Mouse (Mus musculus) midbrain, postnatal 0 days (tissue): ENCODE results near the gene Gm36028. TPM values are rescaled to one million over a fixed set of nuclear protein-coding genes. Genes with fewer than 3 reads are reported as not detected.

Experiments used
- ATAC-seq: fragments of 200-750 bp; cut with Nextera tagmentation; 2 replicates; pipeline ENCODE4 v1.8.0; 2017; ENCODE audit warnings: moderate number of reproducible peaks, mild to moderate bottlenecking, moderate TSS enrichment, moderate library complexity; ENCODE audit not compliant: low FRiP score
- DNase-seq: peaks from one replicate; pipeline ENCODE4 v3.0.0-alpha.2; 2015; ENCODE audit warnings: low spot score
- H3K27ac ChIP-seq: fragments of 300-500 bp; sonication (generic); 2 replicates; pipeline ENCODE4 v1.5.1; 2014; ENCODE audit warnings: low read depth, mild to moderate bottlenecking, low read length, mixed read lengths
- H3K27me3 ChIP-seq: fragments of 300-500 bp; sonication (generic); 2 replicates; pipeline ENCODE4 v1.6.1; 2014; ENCODE audit warnings: low read length, control low read depth, mixed read lengths; ENCODE audit not compliant: insufficient read depth
- H3K36me3 ChIP-seq: fragments of 300-500 bp; sonication (generic); 2 replicates; pipeline ENCODE4 v1.6.1; 2014; ENCODE audit warnings: low read length, control low read depth, mixed read lengths; ENCODE audit not compliant: insufficient read depth
- H3K4me1 ChIP-seq: fragments of 300-500 bp; sonication (generic); 2 replicates; pipeline ENCODE4 v1.6.1; 2014; ENCODE audit warnings: mild to moderate bottlenecking, control low read depth, antibody characterized with exemption, low read length, mixed read lengths; ENCODE audit not compliant: insufficient read depth
- H3K4me2 ChIP-seq: fragments of 300-500 bp; sonication (generic); 2 replicates; pipeline ENCODE4 v1.6.1; 2014; ENCODE audit warnings: low read depth, mild to moderate bottlenecking, low read length, mixed read lengths; ENCODE audit not compliant: poor library complexity, severe bottlenecking
- H3K4me3 ChIP-seq: fragments of 300-500 bp; sonication (generic); 2 replicates; pipeline ENCODE4 v1.5.1; 2014; ENCODE audit warnings: low read depth, mild to moderate bottlenecking, low read length, moderate library complexity
- H3K9ac ChIP-seq: fragments of 300-500 bp; sonication (generic); replicated peaks from 2 replicates; pipeline ENCODE4 v1.6.1; 2014; ENCODE audit warnings: mild to moderate bottlenecking, low read length, moderate library complexity, mixed read lengths; ENCODE audit not compliant: poor library complexity, severe bottlenecking
- H3K9me3 ChIP-seq: fragments of 300-500 bp; sonication (generic); 2 replicates; pipeline ENCODE4 v1.6.1; 2016; ENCODE audit warnings: low read length, control low read depth
- CTCF ChIP-seq: IDR thresholded peaks from 2 replicates; pipeline ENCODE4 v1.5.1; 2016; ENCODE audit warnings: antibody characterized with exemption, mild to moderate bottlenecking
- WGBS: fragments of 180-500 bp; shearing (Covaris S2); extraction: QIAGEN DNeasy Blood & Tissue Kit; methylation state at CpG from one replicate; pipeline ENCODE4 v1.1.7; 2014; 5-methylcytosine and 5-hydroxymethylcytosine counted together
- polyA plus RNA-seq: library from polyadenylated mRNA; unstranded; fragments of >200 nt; fragmentation: Nextera tagmentation; extraction: Ambion mirVana; gene quantifications from 2 replicates; pipeline ENCODE4 v1.2.1, GENCODE M21; 2015
- total RNA-seq: library from RNA; depleted of rRNA; stranded (reverse); fragments of >200 nt; gene quantifications from 2 replicates; pipeline ENCODE4 v1.2.3, GENCODE M21; 2014

The Gm36028 gene
- total and polyA plus RNA-seq, 2 experiments from 2014 or later, result 0.19 TPM; not detected in 1

DNA sequence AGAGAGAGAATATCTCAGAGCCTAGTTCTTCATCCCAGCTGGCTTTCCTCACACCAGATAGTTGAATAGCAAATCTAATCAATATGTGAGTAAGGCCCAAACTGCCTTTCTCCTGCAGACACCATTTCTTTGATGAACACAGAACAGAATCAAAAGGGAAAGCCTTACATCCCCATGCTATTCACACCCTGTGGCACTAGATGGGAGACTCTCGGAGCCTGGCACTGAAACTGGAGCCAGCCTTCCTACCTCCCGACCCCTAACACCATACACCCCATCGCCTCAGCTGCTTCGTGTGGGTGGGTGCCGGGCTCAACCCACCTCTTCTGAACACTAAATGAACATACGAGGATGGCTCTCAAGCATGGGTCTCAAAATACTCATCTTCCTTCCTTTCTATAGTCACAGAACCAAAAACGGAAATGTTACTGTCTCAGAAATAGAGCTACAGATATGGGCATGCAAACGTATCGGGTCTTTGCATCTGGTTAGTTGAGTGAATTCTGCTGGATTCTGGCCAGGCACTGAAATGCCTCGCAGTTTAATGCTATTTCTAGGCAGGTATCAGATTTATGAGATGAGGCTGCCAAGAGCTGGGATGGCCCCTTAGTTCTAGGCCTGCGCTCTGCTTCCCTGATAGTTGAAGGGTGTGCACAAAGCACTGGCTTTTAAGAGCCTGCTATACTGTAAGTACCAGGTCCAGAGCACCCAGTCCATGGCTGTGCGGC lies 36.0 kb downstream of the Gm36028 start:
- H3K9ac ChIP-seq, result no peak overlapping the region
- peaks cover 9% of the 10 kb centered on the region for H3K36me3 ChIP-seq
- no peaks in the 10 kb centered on the region for H3K4me1 ChIP-seq
- 95% methylated on average over 12 of the region's 12 CpGs for WGBS
- DNase-seq, result no peak
- no peaks in the 10 kb centered on the region for H3K9me3 ChIP-seq
- no peak for TF ChIP-seq CTCF
- no peak overlapping the region for H3K4me2 ChIP-seq
- no peak overlapping the region for H3K4me3 ChIP-seq
- no peak overlapping the region for H3K27ac ChIP-seq
- H3K27me3 ChIP-seq, result no peaks in the 10 kb centered on the region
- ATAC-seq, result no peak

DNA sequence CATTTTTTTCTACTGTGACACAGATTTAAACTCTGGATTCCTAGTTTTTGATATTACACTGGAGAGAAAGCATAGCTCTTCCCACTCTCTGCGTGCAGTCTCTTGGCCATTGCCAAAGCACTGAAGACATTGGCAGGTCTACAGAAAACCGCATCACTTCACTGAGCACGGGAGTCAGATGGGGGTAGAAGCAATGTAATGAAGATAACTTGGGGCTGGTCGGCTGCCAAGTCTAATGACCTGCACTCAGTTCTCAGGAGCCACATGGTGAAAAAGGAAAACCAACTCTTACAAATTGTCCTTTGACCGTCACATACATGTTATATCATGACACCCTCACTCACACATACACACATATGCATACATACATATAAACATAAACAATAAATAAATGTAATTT lies 37.0 kb downstream of the Gm36028 start:
- no peak overlapping the region for H3K27ac ChIP-seq
- DNase-seq, result peak; percentile 80
- TF ChIP-seq CTCF, result no peak
- no peaks in the 10 kb centered on the region for H3K9me3 ChIP-seq
- H3K4me1 ChIP-seq, result no peaks in the 10 kb centered on the region
- no peak for ATAC-seq
- H3K36me3 ChIP-seq, result peaks cover 6% of the 10 kb centered on the region
- 82% methylated on average over 5 of the region's 5 CpGs for WGBS
- H3K9ac ChIP-seq, result no peak overlapping the region
- H3K4me3 ChIP-seq, result no peak overlapping the region
- no peaks in the 10 kb centered on the region for H3K27me3 ChIP-seq
- no peak overlapping the region for H3K4me2 ChIP-seq

DNA sequence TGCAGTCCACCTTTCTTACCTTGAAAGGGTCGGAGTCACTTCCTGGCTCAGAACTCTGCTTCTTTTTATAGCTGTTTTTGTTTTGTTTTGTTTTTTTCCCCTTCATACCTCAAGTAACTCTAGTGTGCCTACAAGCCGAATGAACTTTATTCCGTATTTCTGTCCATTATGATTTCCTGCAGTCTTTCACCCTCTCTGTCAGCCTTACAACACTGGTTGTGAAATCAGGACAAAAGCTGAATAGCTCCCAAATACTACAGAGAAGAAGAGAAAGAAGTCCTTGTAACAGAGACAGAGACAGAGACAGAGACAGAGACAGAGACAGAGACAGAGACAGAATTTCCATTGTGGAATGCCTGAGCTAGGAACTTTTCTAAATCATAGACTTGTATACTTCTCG lies 43.0 kb downstream of the Gm36028 start:
- Histone ChIP-seq H3K36me3 (no peaks in the 10 kb centered on the region; the same call in 1 of the 2 replicates), H3K27ac (no peak overlapping the region), H3K9ac (no peak overlapping the region), H3K27me3 (no peaks in the 10 kb centered on the region), H3K4me2 (no peak overlapping the region), H3K4me1 (no peaks in the 10 kb centered on the region), H3K4me3 (no peak overlapping the region), H3K9me3 (no peaks in the 10 kb centered on the region)
- no peak for DNase-seq
- WGBS, result 82% methylated on average over 4 of the region's 4 CpGs
- no peak for ATAC-seq
- TF ChIP-seq CTCF, result no peak

DNA sequence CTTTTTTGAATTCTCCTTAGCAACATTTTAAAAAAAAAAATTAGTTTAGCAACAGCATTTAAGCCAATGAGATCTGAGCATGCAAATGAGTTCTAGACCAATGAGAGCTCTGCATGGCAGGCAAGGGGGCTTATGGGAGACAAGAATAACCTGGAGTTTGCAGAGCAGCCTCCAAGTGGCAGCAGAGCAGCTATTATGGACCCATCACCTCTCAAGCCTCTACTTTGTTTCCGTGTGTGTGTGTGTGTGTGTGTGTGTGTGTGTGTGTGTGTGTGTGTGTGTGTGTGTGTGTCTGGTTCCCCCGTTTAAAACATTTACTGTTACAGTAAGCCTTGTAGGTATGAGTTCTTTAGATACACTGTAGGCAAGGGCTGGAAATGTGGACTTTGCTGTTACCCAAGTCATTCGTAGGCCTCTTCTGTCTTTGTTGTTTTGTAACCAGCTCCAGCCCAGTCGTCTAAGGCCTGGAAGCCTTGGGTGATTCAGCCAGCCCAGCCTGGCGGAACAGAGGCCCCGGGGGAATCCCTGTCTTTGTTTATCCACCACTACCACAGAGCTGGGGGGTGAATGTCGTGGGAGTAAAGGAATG lies 46.5 kb downstream of the Gm36028 start:
- Histone ChIP-seq H3K4me3 (no peak overlapping the region), H3K27me3 (no peaks in the 10 kb centered on the region), H3K36me3 (no peaks in the 10 kb centered on the region), H3K9ac (no peak overlapping the region), H3K4me1 (peaks cover 2% of the 10 kb centered on the region; the same call in 1 of the 2 replicates), H3K27ac (peak overlapping the region; percentile 13), H3K9me3 (no peaks in the 10 kb centered on the region), H3K4me2 (no peak overlapping the region; the same call in 1 of the 2 replicates)
- peak; percentile 96 for DNase-seq
- peak; percentile 96 for ATAC-seq
- WGBS, result 12% methylated on average over 7 of the region's 7 CpGs
- peak; percentile 83 for TF ChIP-seq CTCF

DNA sequence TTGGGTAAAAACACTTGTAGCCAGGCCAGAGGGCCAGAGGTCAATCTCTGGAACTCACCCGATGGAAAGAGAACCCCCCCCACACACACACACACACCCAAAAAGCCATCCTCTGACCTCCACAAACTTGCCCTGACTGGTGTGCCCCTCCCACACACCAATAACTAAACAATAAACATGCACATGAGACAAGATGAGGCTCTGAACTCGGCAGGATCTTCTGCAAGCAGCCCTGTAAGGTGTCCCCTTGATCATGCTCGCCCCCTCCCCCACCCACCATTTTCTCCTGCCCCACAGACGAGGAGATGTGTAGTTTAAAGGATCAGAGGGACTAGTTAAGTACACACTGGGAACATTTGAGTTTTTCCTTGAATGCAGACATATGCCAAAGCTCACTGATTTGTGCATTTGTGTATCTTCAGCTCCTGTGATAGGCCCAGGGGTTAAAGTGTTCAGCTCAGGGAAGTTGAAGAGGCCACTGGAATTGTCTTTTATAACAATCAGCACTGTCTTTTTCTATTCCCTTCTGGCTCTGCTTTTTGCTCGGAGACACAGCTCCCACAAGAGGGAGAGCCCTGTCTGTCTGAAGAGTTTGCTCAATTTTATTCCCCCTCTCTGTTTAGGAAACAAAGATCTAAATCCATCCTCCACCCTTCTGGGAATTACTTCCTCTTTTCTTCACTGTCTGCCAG lies 47.1 kb downstream of the Gm36028 start:
- Histone ChIP-seq H3K4me3 (no peak overlapping the region), H3K27ac (peak overlapping the region; percentile 69), H3K9ac (no peak overlapping the region), H3K27me3 (no peaks in the 10 kb centered on the region), H3K4me1 (peaks cover 2% of the 10 kb centered on the region; the same call in 1 of the 2 replicates), H3K36me3 (no peaks in the 10 kb centered on the region), H3K4me2 (no peak overlapping the region; the same call in 1 of the 2 replicates), H3K9me3 (no peaks in the 10 kb centered on the region)
- DNase-seq, result no peak
- no peak for TF ChIP-seq CTCF
- 22% methylated on average over 5 of the region's 5 CpGs for WGBS
- ATAC-seq, result peak; percentile 17; the same call in 1 of the 2 replicates
